Mouse (Mus musculus) forebrain, postnatal 0 days (tissue): ENCODE measurements at regions not wholly inside any gene's neighbourhood (a gene's known extent, or its start where the extent isn't known, plus 50 kb on each side); places are given as distances from the start of the nearest gene placed in this dataset.

Experiments
- ATAC-seq: fragments of 200-750 bp; cut with Nextera tagmentation; 2 replicates; pipeline ENCODE4 v1.8.0; 2017; ENCODE audit warnings: mild to moderate bottlenecking, moderate library complexity
- DNase-seq: peaks from one replicate; pipeline ENCODE4 v3.0.0-alpha.2; 2015
- H3K27ac ChIP-seq: fragments of 300-500 bp; sonication (generic); 2 replicates; pipeline ENCODE4 v1.5.1; 2014; ENCODE audit warnings: low read depth, mild to moderate bottlenecking, antibody characterized with exemption, low read length, moderate library complexity, mixed read lengths
- H3K27me3 ChIP-seq: fragments of 300-500 bp; sonication (generic); 2 replicates; pipeline ENCODE4 v1.6.1; 2014; ENCODE audit warnings: mild to moderate bottlenecking, low read length, mixed read lengths; ENCODE audit not compliant: insufficient read depth
- H3K36me3 ChIP-seq: fragments of 300-500 bp; sonication (generic); 2 replicates; pipeline ENCODE4 v1.6.1; 2014; ENCODE audit warnings: mild to moderate bottlenecking, moderate library complexity; ENCODE audit not compliant: insufficient read depth
- H3K4me1 ChIP-seq: fragments of 300-500 bp; sonication (generic); 2 replicates; pipeline ENCODE4 v1.6.1; 2014; ENCODE audit warnings: antibody characterized with exemption; ENCODE audit not compliant: insufficient read depth
- H3K4me2 ChIP-seq: fragments of 300-500 bp; sonication (generic); 2 replicates; pipeline ENCODE4 v1.6.1; 2014; ENCODE audit warnings: low read depth, mild to moderate bottlenecking, moderate library complexity
- H3K4me3 ChIP-seq: fragments of 300-500 bp; sonication (generic); 2 replicates; pipeline ENCODE4 v1.5.1; 2014; ENCODE audit warnings: low read depth, low read length, mixed read lengths
- H3K9ac ChIP-seq: fragments of 300-500 bp; sonication (generic); 2 replicates; pipeline ENCODE4 v1.6.1; 2014; ENCODE audit warnings: mild to moderate bottlenecking
- H3K9me3 ChIP-seq: fragments of 300-500 bp; sonication (generic); 2 replicates; pipeline ENCODE4 v1.6.1; 2016; ENCODE audit warnings: low read length
- CTCF ChIP-seq: sonication (generic); IDR thresholded peaks from 2 replicates; pipeline ENCODE4 v1.5.1; 2016; ENCODE audit warnings: antibody characterized with exemption, control low read depth, low read depth
- WGBS: fragments of 180-500 bp; shearing (Covaris S2); extraction: QIAGEN DNeasy Blood & Tissue Kit; methylation state at CpG from one replicate; pipeline ENCODE4 v1.1.7; 2014; 5-methylcytosine and 5-hydroxymethylcytosine counted together

GRCm38 (mm10) chr16:93018766-93019165 is 192.8 kb upstream of the Runx1 start:
- DNase-seq (no peak), ATAC-seq (no peak)
- no peak for TF ChIP-seq CTCF
- Histone ChIP-seq H3K9me3 (no peaks in the 10 kb centered on the region), H3K36me3 (no peaks in the 10 kb centered on the region), H3K4me3 (no peak overlapping the region), H3K9ac (no peak overlapping the region), H3K27me3 (no peaks in the 10 kb centered on the region; the same call in 1 of the 2 replicates), H3K4me2 (no peak overlapping the region), H3K27ac (no peak overlapping the region), H3K4me1 (no peaks in the 10 kb centered on the region)
- 49% methylated on average over 5 of the region's 5 CpGs for WGBS

DNA sequence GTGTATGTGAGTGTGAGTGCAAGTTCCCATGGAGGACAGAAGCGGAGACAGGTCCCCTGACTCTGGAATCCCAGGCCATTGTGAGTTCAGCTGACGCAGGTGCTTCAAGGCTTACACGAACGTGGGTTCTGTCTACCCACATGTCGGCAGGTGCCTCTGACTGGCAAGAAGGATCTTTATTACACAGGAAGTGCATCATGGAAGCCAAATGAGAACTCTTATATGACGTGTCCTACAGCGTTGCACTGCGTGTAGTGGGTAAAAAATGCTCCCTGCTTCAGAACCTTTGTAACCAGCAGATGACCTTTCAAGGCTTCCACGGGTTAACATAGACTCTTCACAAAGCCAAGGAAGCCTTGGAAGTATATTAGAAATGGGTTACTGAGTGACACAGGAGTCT is 191.1 kb upstream of the Runx1 start:
- WGBS = 92% methylated on average over 9 of the region's 9 CpGs
- ATAC-seq = no peak
- no peaks in the 10 kb centered on the region for H3K36me3 ChIP-seq
- H3K9ac ChIP-seq = no peak overlapping the region
- H3K27ac ChIP-seq = no peak overlapping the region
- H3K4me1 ChIP-seq = no peaks in the 10 kb centered on the region
- no peak for TF ChIP-seq CTCF
- DNase-seq = no peak
- H3K4me3 ChIP-seq = no peak overlapping the region
- H3K9me3 ChIP-seq = no peaks in the 10 kb centered on the region
- no peak overlapping the region for H3K4me2 ChIP-seq
- H3K27me3 ChIP-seq = no peaks in the 10 kb centered on the region; the same call in none of the 2 replicates

DNA sequence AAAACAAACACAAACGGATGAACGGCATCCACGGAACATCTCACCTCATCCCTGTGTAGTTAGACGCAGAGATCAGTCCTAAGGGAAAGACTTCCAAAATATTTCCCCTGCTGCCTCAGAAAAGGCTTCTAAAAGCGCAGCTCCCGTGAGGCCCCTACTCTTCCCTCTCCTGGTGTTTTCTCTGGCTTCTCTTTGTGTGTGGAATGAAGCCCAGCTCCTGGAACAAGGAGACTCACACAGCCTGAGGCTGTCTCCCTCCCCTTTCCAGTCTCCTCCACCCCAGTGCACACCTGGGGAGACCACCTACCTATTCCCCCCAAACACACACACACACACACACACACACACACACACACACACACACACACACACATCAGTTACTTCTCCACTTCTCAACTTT is 189.7 kb upstream of the Runx1 start:
- no peaks in the 10 kb centered on the region for H3K9me3 ChIP-seq
- H3K27ac ChIP-seq = no peak overlapping the region
- DNase-seq (no peak), ATAC-seq (no peak)
- no peaks in the 10 kb centered on the region for H3K36me3 ChIP-seq
- no peaks in the 10 kb centered on the region for H3K4me1 ChIP-seq
- no peak overlapping the region for H3K4me3 ChIP-seq
- no peak for TF ChIP-seq CTCF
- no peak overlapping the region for H3K9ac ChIP-seq
- WGBS = 57% methylated on average over 6 of the region's 6 CpGs
- no peak overlapping the region for H3K4me2 ChIP-seq
- no peaks in the 10 kb centered on the region; the same call in none of the 2 replicates for H3K27me3 ChIP-seq

DNA sequence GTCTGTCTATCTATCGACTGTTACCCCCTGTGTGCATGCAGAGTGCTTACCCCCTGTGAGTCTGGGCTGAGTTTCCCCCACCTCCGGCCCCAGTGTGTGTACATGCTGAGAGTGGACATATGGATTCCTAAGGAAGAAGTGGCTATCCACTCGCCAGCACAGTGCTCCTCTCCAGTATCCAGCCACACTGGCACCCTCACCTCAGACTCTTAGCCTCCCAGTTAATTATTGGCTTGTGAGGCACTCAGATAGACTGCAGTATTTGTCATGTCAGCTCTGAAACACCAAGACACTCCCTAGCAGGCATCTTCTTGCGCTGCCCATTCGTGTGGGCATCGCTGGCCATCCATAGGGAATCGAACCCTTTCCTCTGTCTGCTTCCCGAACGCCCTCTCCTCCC is 189.0 kb upstream of the Runx1 start:
- no peak for ATAC-seq
- WGBS = 86% methylated on average over 9 of the region's 9 CpGs
- TF ChIP-seq CTCF = no peak; the same call in 1 of the 2 replicates
- Histone ChIP-seq H3K9me3 (no peaks in the 10 kb centered on the region), H3K9ac (no peak overlapping the region), H3K4me1 (no peaks in the 10 kb centered on the region), H3K4me2 (no peak overlapping the region), H3K27me3 (no peaks in the 10 kb centered on the region; the same call in none of the 2 replicates), H3K4me3 (no peak overlapping the region), H3K36me3 (no peaks in the 10 kb centered on the region), H3K27ac (no peak overlapping the region)
- no peak for DNase-seq

GRCm38 (mm10) chr16:93013881-93014280 is 187.9 kb upstream of the Runx1 start:
- Histone ChIP-seq H3K9me3 (no peaks in the 10 kb centered on the region), H3K4me3 (no peak overlapping the region), H3K27ac (no peak overlapping the region), H3K27me3 (no peaks in the 10 kb centered on the region; the same call in none of the 2 replicates), H3K36me3 (no peaks in the 10 kb centered on the region), H3K4me2 (no peak overlapping the region), H3K9ac (no peak overlapping the region), H3K4me1 (no peaks in the 10 kb centered on the region)
- TF ChIP-seq CTCF = no peak
- DNase-seq (no peak), ATAC-seq (no peak)
- WGBS = 48% methylated on average over 8 of the region's 8 CpGs

DNA sequence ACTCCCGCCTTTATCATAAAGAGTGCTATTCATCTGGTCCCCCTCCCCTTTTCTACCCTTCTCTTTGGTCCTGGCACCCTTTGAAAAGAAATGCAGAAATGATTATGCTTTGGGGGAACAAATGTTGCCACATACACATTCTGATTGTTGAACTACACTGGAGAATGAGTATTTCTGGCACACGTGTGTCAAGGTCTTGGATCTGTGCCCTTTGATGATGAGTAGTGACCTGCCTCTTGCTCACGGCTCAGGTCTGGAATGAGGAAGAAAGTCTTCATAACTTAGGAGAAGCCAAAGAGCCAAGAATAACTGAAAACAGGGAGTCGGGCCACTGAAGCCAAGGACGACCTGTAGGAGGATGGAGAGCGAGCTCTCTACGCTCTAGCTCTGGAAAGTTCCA is 187.3 kb upstream of the Runx1 start:
- Histone ChIP-seq H3K9me3 (no peaks in the 10 kb centered on the region), H3K4me1 (no peaks in the 10 kb centered on the region), H3K36me3 (no peaks in the 10 kb centered on the region), H3K4me2 (no peak overlapping the region), H3K9ac (no peak overlapping the region), H3K4me3 (no peak overlapping the region), H3K27ac (no peak overlapping the region), H3K27me3 (no peaks in the 10 kb centered on the region; the same call in none of the 2 replicates)
- ATAC-seq (no peak), DNase-seq (no peak)
- WGBS = 74% methylated on average over 7 of the region's 7 CpGs
- no peak for TF ChIP-seq CTCF

GRCm38 (mm10) chr16:93011474-93011873 is 185.5 kb upstream of the Runx1 start:
- WGBS = 92% methylated on average over 1 of the region's 1 CpGs
- ATAC-seq = no peak

More at GRCm38 (mm10) chr16:93011474-93011873, 185.5 kb upstream of the Runx1 start:
- H3K4me2 ChIP-seq = no peak overlapping the region
- H3K9me3 ChIP-seq = no peaks in the 10 kb centered on the region
- no peak for TF ChIP-seq CTCF
- H3K27me3 ChIP-seq = no peaks in the 10 kb centered on the region; the same call in 1 of the 2 replicates
- no peak for DNase-seq
- H3K36me3 ChIP-seq = no peaks in the 10 kb centered on the region
- no peak overlapping the region for H3K27ac ChIP-seq
- H3K9ac ChIP-seq = no peak overlapping the region
- no peaks in the 10 kb centered on the region for H3K4me1 ChIP-seq
- H3K4me3 ChIP-seq = no peak overlapping the region
